Mouse (Mus musculus) ES-E14 (cell line): ENCODE measurements at regions not wholly inside any gene's neighbourhood (a gene's known extent, or its start where the extent isn't known, plus 50 kb on each side); places are given as distances from the start of the nearest gene placed in this dataset.

ENCODE experiments used
- DNase-seq: peaks from one replicate; pipeline ENCODE4 v3.0.0-alpha.2; 2013; ENCODE audit warnings: low read depth, low spot score
- H3K27ac ChIP-seq: 2 replicates; pipeline ENCODE4 v1.5.1; 2012; ENCODE audit warnings: low read depth, mild to moderate bottlenecking, low read length, moderate library complexity, mixed read lengths; ENCODE audit not compliant: poor library complexity, insufficient read depth, severe bottlenecking
- H3K36me3 ChIP-seq: 2 replicates; pipeline ENCODE4 v1.6.1; 2012; ENCODE audit warnings: mild to moderate bottlenecking, low read length, moderate library complexity, mixed read lengths; ENCODE audit not compliant: control insufficient read depth, poor library complexity, insufficient read depth, severe bottlenecking
- H3K4me1 ChIP-seq, 2 experiments: fragments of 150-350 bp in 1 of 2; sonication (generic) in 1 of 2; 2 replicates each; pipeline ENCODE4 v1.6.1; 2012; ENCODE audit warnings: low read length in 2 of 2, mild to moderate bottlenecking in 1 of 2, mixed read lengths in 1 of 2; ENCODE audit not compliant: control insufficient read depth in 2 of 2, insufficient read depth in 2 of 2, poor library complexity in 1 of 2
- H3K4me3 ChIP-seq, 2 experiments: fragments of 150-350 bp in 1 of 2; sonication (generic) in 1 of 2; 2 replicates each; pipeline ENCODE4 v1.5.1; 2012; ENCODE audit warnings: low read length in 2 of 2, low read depth in 1 of 2, mild to moderate bottlenecking in 1 of 2, mixed read lengths in 1 of 2; ENCODE audit not compliant: insufficient read depth in 1 of 2, poor library complexity in 1 of 2, severe bottlenecking in 1 of 2
- H3K9ac ChIP-seq: 2 replicates; pipeline ENCODE4 v1.6.1; 2012; ENCODE audit warnings: low read depth, mild to moderate bottlenecking, low read length, mixed read lengths; ENCODE audit not compliant: poor library complexity, insufficient read depth, severe bottlenecking
- H3K9me3 ChIP-seq: fragments of 150-350 bp; sonication (generic); 2 replicates; pipeline ENCODE4 v1.6.1; 2012; ENCODE audit warnings: low read depth, mild to moderate bottlenecking, low read length; ENCODE audit not compliant: control insufficient read depth, insufficient read depth
- CHD2 ChIP-seq: IDR thresholded peaks from 2 replicates; pipeline ENCODE4 v1.6.1; 2014; ENCODE audit warnings: mild to moderate bottlenecking, low read depth, low read length, inconsistent platforms
- HCFC1 ChIP-seq: IDR thresholded peaks from 2 replicates; pipeline ENCODE4 v1.6.1; 2012; ENCODE audit warnings: low read length, inconsistent platforms, borderline replicate concordance; ENCODE audit not compliant: insufficient read depth
- MAFK ChIP-seq: IDR thresholded peaks from 2 replicates; pipeline ENCODE4 v1.6.1; 2014; ENCODE audit warnings: mild to moderate bottlenecking, low read depth, low read length, inconsistent platforms; ENCODE audit not compliant: insufficient read depth
- ZC3H11A ChIP-seq: IDR thresholded peaks from 2 replicates; pipeline ENCODE4 v1.6.1; 2012; ENCODE audit warnings: low read depth, mild to moderate bottlenecking, inconsistent platforms, low read length, borderline replicate concordance
- ZNF384 ChIP-seq: IDR thresholded peaks from 2 replicates; pipeline ENCODE4 v1.6.1; 2012; ENCODE audit warnings: low read depth, low read length, inconsistent platforms
- in situ Hi-C, 2 experiments: fragments of 600-800 bp; cut with MboI; formaldehyde crosslinking; loops; one replicate each; pipeline ENCODE4 v1.15.1; 2025; ENCODE audit warnings: low sequenced_read_pairs in 2 of 2, inconsistent platforms in 1 of 2; ENCODE audit not compliant: unreplicated experiment in 2 of 2

DNA sequence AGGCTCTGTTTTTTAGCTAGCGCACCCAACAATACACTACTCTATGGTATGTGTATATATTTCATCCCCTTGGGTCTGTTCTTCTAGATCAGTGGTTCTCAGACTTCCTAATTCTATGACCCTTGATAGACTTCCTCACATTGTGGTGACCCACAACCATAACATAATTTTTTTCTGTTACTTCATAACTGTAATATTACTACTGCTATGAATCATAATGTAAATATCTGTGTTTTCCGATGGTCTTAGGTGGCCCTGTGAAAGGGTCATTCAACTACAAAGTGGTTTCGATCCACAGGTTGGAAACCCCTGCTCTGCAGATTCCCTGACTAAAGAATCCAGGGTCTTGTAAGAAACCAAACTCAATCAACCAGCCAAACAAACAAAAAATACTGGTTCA lies 220.8 kb downstream of the Opa1 start:
- Histone ChIP-seq H3K4me1 (peaks cover 8 to 27% of the 10 kb centered on the region in 2 experiments), H3K9me3 (no peaks in the 10 kb centered on the region), H3K27ac (no peak overlapping the region), H3K9ac (no peak overlapping the region), H3K36me3 (no peaks in the 10 kb centered on the region), H3K4me3 (no peak overlapping the region)
- in situ Hi-C loops, result no loop called here
- no peak for DNase-seq
- TF ChIP-seq CHD2, result no peak
- no peak for TF ChIP-seq HCFC1
- no peak for TF ChIP-seq MAFK

DNA sequence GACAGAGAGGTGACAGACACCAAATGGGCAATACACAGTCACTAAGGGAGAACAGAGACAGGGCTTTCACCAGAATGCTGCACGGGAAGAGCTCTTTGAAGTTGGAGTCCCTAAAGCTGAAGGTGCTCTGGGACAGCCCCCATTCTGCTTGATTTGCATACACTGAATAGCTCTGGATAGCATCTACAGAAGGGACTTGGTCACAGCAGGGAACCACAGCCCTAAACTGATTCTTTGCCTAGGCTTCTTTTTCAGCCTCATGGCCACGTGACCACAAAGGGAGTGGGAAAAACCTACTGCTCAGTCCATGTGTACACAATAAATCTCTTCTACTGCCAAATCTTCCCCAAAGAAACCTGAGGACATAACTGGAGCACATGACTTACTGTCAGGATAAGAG lies 221.3 kb downstream of the Opa1 start:
- in situ Hi-C loops, result no loop called here
- no peaks in the 10 kb centered on the region for H3K36me3 ChIP-seq
- H3K4me1 ChIP-seq, result peaks cover 8 to 27% of the 10 kb centered on the region in 2 experiments
- no peaks in the 10 kb centered on the region for H3K9me3 ChIP-seq
- peak; percentile 61 for DNase-seq
- no peak overlapping the region for H3K9ac ChIP-seq
- TF ChIP-seq HCFC1, result no peak
- H3K4me3 ChIP-seq, result no peak overlapping the region
- H3K27ac ChIP-seq, result no peak overlapping the region

DNA sequence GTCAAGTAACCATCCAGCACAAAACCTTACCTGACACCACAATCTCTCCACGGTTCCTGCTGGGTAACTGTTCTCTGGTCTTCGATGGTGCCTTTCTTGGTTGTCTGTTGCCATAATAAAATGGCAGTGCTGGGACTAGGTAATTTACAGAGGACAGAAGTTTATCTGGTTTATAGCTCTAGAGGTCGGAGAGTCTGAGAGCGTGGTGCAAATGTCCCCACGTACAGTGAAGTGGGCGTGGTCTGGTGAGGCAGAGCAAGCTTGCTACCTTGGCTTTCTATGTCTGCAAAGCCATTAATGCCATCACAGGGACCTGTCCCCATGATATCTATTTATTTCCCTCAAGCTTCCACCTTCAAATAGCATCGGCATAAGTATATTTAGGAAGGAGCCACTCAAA lies 223.0 kb downstream of the Opa1 start:
- H3K9me3 ChIP-seq, result no peaks in the 10 kb centered on the region
- DNase-seq, result no peak
- H3K9ac ChIP-seq, result no peak overlapping the region
- H3K4me3 ChIP-seq, result no peak overlapping the region
- H3K36me3 ChIP-seq, result no peaks in the 10 kb centered on the region
- no peak overlapping the region for H3K27ac ChIP-seq
- no peak for TF ChIP-seq ZNF384
- no peak for TF ChIP-seq ZC3H11A
- no peak for TF ChIP-seq HCFC1
- no peak for TF ChIP-seq CHD2
- TF ChIP-seq MAFK, result no peak
- peaks cover 7 to 23% of the 10 kb centered on the region in 2 experiments for H3K4me1 ChIP-seq
- in situ Hi-C loops, result no loop called here

DNA sequence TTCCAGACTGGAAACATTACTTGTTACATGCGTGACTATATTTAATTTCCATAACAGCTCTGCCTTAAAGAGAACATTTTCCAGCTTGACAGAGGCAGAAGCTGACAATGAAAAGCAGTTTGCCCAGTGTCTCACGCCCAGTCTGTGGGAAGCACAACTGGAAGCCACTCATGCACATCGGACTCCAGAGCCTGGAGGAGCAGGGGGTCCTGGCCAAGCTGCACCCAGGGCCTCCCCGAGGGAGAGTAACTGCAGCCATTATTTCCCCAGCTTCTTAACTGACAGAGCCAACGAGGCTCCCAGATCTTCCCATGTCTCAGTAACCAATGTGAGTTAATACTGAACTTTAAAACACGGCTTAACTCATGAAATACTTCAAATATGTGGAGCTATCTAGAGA lies 223.5 kb downstream of the Opa1 start:
- no peak for DNase-seq
- Histone ChIP-seq H3K9me3 (no peaks in the 10 kb centered on the region), H3K9ac (no peak overlapping the region), H3K4me3 (no peak overlapping the region), H3K4me1 (peaks cover 5 to 18% of the 10 kb centered on the region in 2 experiments), H3K27ac (no peak overlapping the region), H3K36me3 (no peaks in the 10 kb centered on the region)
- TF ChIP-seq CHD2 (no peak), MAFK (no peak), ZNF384 (no peak), ZC3H11A (no peak), HCFC1 (no peak)
- in situ Hi-C loops, result no loop called here

DNA sequence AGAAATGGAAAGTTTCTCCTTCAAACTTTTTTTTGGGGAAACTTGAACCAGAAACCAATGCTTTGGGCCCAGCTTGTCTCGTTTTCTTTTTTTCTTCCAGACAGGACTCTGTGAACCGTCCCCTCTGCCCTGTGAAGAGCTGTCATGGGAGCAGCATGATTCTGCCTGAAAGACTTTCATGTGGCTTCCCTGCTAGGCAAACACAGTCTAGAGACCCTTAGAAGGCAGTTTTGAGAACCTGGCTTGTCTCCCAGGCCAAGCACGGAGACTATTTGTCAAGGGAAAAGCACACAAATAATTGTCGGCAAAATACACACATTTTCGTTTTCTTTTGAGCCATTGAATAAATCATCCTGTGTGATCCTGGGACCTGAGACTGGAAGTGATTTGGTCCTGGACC lies 228.7 kb downstream of the Opa1 start:
- H3K9ac ChIP-seq, result no peak overlapping the region
- no peak overlapping the region for H3K4me3 ChIP-seq
- H3K36me3 ChIP-seq, result no peaks in the 10 kb centered on the region
- no peaks in the 10 kb centered on the region for H3K9me3 ChIP-seq
- H3K4me1 ChIP-seq, result peaks cover 0 to 2% of the 10 kb centered on the region in 2 experiments; a peak in 1 of 4 replicates
- H3K27ac ChIP-seq, result no peak overlapping the region
- no peak for DNase-seq
- in situ Hi-C loops, result no loop called here
- TF ChIP-seq MAFK (no peak), HCFC1 (no peak), ZNF384 (no peak)
